Mouse (Mus musculus) testis, adult 2 months (tissue): ENCODE results near the gene Tcea2.

Experiments used
- CTCF ChIP-seq: fragments of 200-500 bp; IDR thresholded peaks from 2 replicates; pipeline ENCODE4 v1.5.1; 2012; ENCODE audit warnings: low read depth, mild to moderate bottlenecking, inconsistent platforms, low read length, moderate library complexity; ENCODE audit not compliant: control insufficient read depth, insufficient read depth, insufficient replicate concordance
- POLR2A ChIP-seq: fragments of 200-500 bp; IDR thresholded peaks from 2 replicates; pipeline ENCODE4 v1.6.1; 2012; ENCODE audit warnings: low read depth, mild to moderate bottlenecking, inconsistent platforms, low read length, moderate library complexity; ENCODE audit not compliant: control insufficient read depth

- TF ChIP-seq CTCF (no peak), POLR2A (no peak)
Measured at GRCm38 (mm10) chr2:181706668-181707067, 26.6 kb downstream of the Tcea2 start.
